Mouse (Mus musculus): Measurements from ENCODE around the gene Mrps27. TPM values are rescaled to one million over a fixed set of nuclear protein-coding genes. Genes with fewer than 3 reads are reported as not detected.

Mrps27 gene
- total and polyA plus RNA-seq, 3 experiments = 32.6 to 64.8 (median 46.8) TPM

DNA sequence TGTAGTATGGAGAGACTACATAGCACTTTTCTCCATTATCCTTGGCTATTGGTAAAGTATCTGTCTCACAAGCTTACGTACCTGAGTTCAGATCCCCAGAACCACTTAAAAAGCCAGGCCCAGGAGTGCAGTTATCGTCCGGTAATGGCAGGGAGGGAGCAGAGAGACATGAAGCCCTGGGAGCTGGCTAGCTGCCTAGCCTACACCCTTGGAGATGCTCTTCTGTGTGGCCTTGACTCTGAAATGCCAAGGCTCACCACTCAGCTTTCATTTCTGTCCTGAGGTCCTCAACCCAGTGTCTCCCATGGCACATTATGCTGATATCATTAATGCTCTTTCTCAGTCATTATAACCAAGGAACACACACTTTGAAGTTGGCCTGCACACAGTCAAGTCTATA, 67.2 kb downstream of the Mrps27 start:
- in situ Hi-C loops (cut with MboI; ENCODE audit: low pct_ligation_motif_present, low pct_unique_long_range_greater_than_20kb, low sequenced_read_pairs) (no loop called here), dilution Hi-C loops (cut with MboI; ENCODE audit: extremely low pct_ligation_motif_present, extremely low pct_unique_long_range_greater_than_20kb, low sequenced_read_pairs) (no loop called here)
- no peak overlapping the region for H3K9ac ChIP-seq (ENCODE audit: insufficient read depth, low read depth)
- DNase-seq (ENCODE audit: extremely low read depth) = no peak
- H3K4me2 ChIP-seq (ENCODE audit: insufficient read depth, low read depth, poor library complexity, severe bottlenecking) = no peak overlapping the region
- TF ChIP-seq MXI1 (IDR thresholded peaks at IDR 0.05; ENCODE audit: low read depth, low read length) (no peak), ETS1 (conservative IDR thresholded peaks at IDR 0.05; ENCODE audit: low read depth, low read length) (no peak), MAX (IDR thresholded peaks at IDR 0.05; ENCODE audit: low read length) (no peak), POLR2A (IDR thresholded peaks at IDR 0.05; ENCODE audit: low read depth, low read length) (no peak), CHD2 (IDR thresholded peaks at IDR 0.05; ENCODE audit: low read length) (no peak), MEF2A (IDR thresholded peaks at IDR 0.05; ENCODE audit: borderline replicate concordance, low read depth, low read length) (no peak), TBP (conservative IDR thresholded peaks at IDR 0.05; ENCODE audit: low read depth, low read length) (no peak), JUN (IDR thresholded peaks at IDR 0.05; ENCODE audit: insufficient read depth, low read depth, low read length) (no peak), GABPA (IDR thresholded peaks at IDR 0.05; ENCODE audit: insufficient replicate concordance, low read depth, low read length) (no peak), ZKSCAN1 (IDR thresholded peaks at IDR 0.05; ENCODE audit: borderline replicate concordance, low read depth, low read length) (no peak), RAD21 (IDR thresholded peaks at IDR 0.05; ENCODE audit: low read depth, low read length) (no peak), CHD1 (IDR thresholded peaks at IDR 0.05; ENCODE audit: low read depth, low read length) (no peak), CTCF (conservative IDR thresholded peaks at IDR 0.05 in 1 of 2, IDR thresholded peaks at IDR 0.05 in 1 of 2; ENCODE audit: low read depth in 2 of 2, low read length in 2 of 2) (no peak)
- H3K27me3 ChIP-seq (replicated peaks) = no peaks in the 10 kb centered on the region
- H3K36me3 ChIP-seq (replicated peaks in 1 of 2; ENCODE audit: control insufficient read depth in 1 of 2, insufficient read depth in 1 of 2, low read length in 1 of 2) = peaks cover 77 to 96% of the 10 kb centered on the region in 2 experiments
- no peaks in the 10 kb centered on the region for H3K79me2 ChIP-seq (replicated peaks; ENCODE audit: control insufficient read depth, extremely low read depth, insufficient read depth, poor library complexity, severe bottlenecking)
- H3K9me3 ChIP-seq (replicated peaks; ENCODE audit: low read length) = no peaks in the 10 kb centered on the region
- no peak overlapping the region for H3K4me3 ChIP-seq (replicated peaks in 1 of 3; ENCODE audit: low read depth in 2 of 3, low read length in 2 of 3, poor library complexity in 1 of 3)
- peaks cover 0 to 7% of the 10 kb centered on the region in 2 experiments; a peak in 1 of 4 replicates for H3K4me1 ChIP-seq (ENCODE audit: control insufficient read depth in 1 of 2, insufficient read depth in 2 of 2)
- H3K27ac ChIP-seq (ENCODE audit: insufficient read depth, low read depth) = no peak overlapping the region

DNA sequence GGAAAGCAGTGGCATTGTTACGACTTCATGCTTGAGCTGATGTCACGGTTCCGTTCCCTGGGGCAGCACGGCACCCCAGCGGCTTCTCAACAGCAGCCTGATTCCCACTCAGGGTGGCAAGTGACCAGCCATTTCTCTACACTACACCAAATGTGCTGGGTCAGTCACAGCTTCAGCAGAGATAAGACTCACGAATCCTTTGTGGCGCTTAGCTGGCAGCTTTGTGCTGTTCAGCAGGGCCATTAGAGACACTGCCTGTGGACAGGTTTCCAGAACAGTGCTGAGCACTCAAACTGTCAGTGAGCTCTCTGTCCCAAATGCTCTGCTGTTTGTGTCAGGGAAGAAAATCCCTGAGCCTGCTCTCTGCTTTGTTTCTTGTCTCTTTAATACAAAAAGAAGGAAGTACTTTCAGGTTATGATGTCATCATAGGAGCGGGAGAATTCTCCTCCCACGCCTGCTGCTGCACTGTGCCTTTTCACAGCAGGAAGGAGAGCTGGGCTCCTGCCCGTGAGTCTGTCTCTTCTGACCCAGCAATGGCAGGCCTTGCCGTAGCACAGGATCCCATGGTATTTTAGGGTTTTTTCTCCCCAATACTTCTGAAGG, 68.0 kb downstream of the Mrps27 start:
- DNase-seq (ENCODE audit: extremely low read depth) = no peak
- TF ChIP-seq CHD1 (IDR thresholded peaks at IDR 0.05; ENCODE audit: low read depth, low read length) (no peak), MAFK (IDR thresholded peaks at IDR 0.05; ENCODE audit: insufficient replicate concordance, low read length) (no peak), KAT2A (IDR thresholded peaks at IDR 0.05; ENCODE audit: insufficient replicate concordance, low read length) (no peak), USF2 (conservative IDR thresholded peaks at IDR 0.05; ENCODE audit: low read depth, low read length) (no peak), ZMIZ1 (IDR thresholded peaks at IDR 0.05; ENCODE audit: low read depth, low read length) (no peak), RCOR1 (conservative IDR thresholded peaks at IDR 0.05; ENCODE audit: low read depth, low read length) (no peak), ZKSCAN1 (IDR thresholded peaks at IDR 0.05; ENCODE audit: borderline replicate concordance, low read depth, low read length) (no peak), ELF1 (IDR thresholded peaks at IDR 0.05; ENCODE audit: low read depth, low read length) (no peak), SMC3 (IDR thresholded peaks at IDR 0.05; ENCODE audit: low read depth, low read length) (no peak), NRF1 (IDR thresholded peaks at IDR 0.05; ENCODE audit: low read depth, low read length) (no peak), BHLHE40 (IDR thresholded peaks at IDR 0.05; ENCODE audit: low read depth, low read length) (no peak), HCFC1 (IDR thresholded peaks at IDR 0.05; ENCODE audit: low read depth, low read length) (no peak), JUND (conservative IDR thresholded peaks at IDR 0.05; ENCODE audit: low read depth, low read length) (no peak), JUN (IDR thresholded peaks at IDR 0.05; ENCODE audit: insufficient read depth, low read depth, low read length) (no peak), ETS1 (conservative IDR thresholded peaks at IDR 0.05; ENCODE audit: low read depth, low read length) (no peak), MAX (IDR thresholded peaks at IDR 0.05; ENCODE audit: low read length) (no peak), MYC (IDR thresholded peaks at IDR 0.05; ENCODE audit: low read depth, low read length) (no peak), RAD21 (IDR thresholded peaks at IDR 0.05; ENCODE audit: low read depth, low read length) (no peak), SIN3A (IDR thresholded peaks at IDR 0.05; ENCODE audit: low read length) (no peak), POLR2A (IDR thresholded peaks at IDR 0.05; ENCODE audit: low read depth, low read length) (no peak)
- dilution Hi-C loops (cut with MboI; ENCODE audit: extremely low pct_ligation_motif_present, extremely low pct_unique_long_range_greater_than_20kb, low sequenced_read_pairs) = no loop called here
- Histone ChIP-seq H3K4me1 (ENCODE audit: control insufficient read depth in 1 of 2, insufficient read depth in 2 of 2) (peaks cover 0 to 7% of the 10 kb centered on the region in 2 experiments; a peak in 1 of 4 replicates), H3K36me3 (replicated peaks in 1 of 2; ENCODE audit: control insufficient read depth in 1 of 2, insufficient read depth in 1 of 2, low read length in 1 of 2) (peaks cover 68 to 94% of the 10 kb centered on the region in 2 experiments), H3K27ac (ENCODE audit: insufficient read depth, low read depth) (no peak overlapping the region), H3K9ac (ENCODE audit: insufficient read depth, low read depth) (no peak overlapping the region), H3K27me3 (replicated peaks) (no peaks in the 10 kb centered on the region), H3K4me3 (replicated peaks in 1 of 3; ENCODE audit: low read depth in 2 of 3, low read length in 2 of 3, poor library complexity in 1 of 3) (no peak overlapping the region), H3K4me2 (ENCODE audit: insufficient read depth, low read depth, poor library complexity, severe bottlenecking) (no peak overlapping the region), H3K79me2 (replicated peaks; ENCODE audit: control insufficient read depth, extremely low read depth, insufficient read depth, poor library complexity, severe bottlenecking) (no peaks in the 10 kb centered on the region), H3K9me3 (replicated peaks; ENCODE audit: low read length) (no peaks in the 10 kb centered on the region)
- in situ Hi-C loops (cut with MboI; ENCODE audit: low pct_ligation_motif_present, low pct_unique_long_range_greater_than_20kb, low sequenced_read_pairs) = no loop called here
